Mouse (Mus musculus) neural tube, embryonic 12.5 days (tissue): ENCODE results near the gene Syn3. TPM values are rescaled to one million over a fixed set of nuclear protein-coding genes. Genes with fewer than 3 reads are reported as not detected.
"Not testable (repeated sequence)": the region's sequence is repeated elsewhere in the genome, so short reads cannot be mapped to it uniquely, and the experiment has no call there.

Experiments
- ATAC-seq: fragments of 200-750 bp; cut with Nextera tagmentation; 2 replicates; pipeline ENCODE4 v1.8.0; 2017; ENCODE audit warnings: low read depth, mild to moderate bottlenecking, moderate TSS enrichment, moderate library complexity; ENCODE audit not compliant: low FRiP score
- H3K27ac ChIP-seq: fragments of 300-500 bp; sonication (generic); 2 replicates; pipeline ENCODE4 v1.5.1; 2016
- H3K27me3 ChIP-seq: fragments of 300-500 bp; sonication (generic); replicated peaks from 2 replicates; pipeline ENCODE4 v1.6.1; 2016; ENCODE audit warnings: mild to moderate bottlenecking
- H3K36me3 ChIP-seq: fragments of 300-500 bp; sonication (generic); 2 replicates; pipeline ENCODE4 v1.6.1; 2016; ENCODE audit warnings: mild to moderate bottlenecking
- H3K4me1 ChIP-seq: fragments of 300-500 bp; sonication (generic); 2 replicates; pipeline ENCODE4 v1.6.1; 2016
- H3K4me2 ChIP-seq: fragments of 300-500 bp; sonication (generic); replicated peaks from 2 replicates; pipeline ENCODE4 v1.6.1; 2016; ENCODE audit warnings: mild to moderate bottlenecking
- H3K4me3 ChIP-seq: fragments of 300-500 bp; sonication (generic); 2 replicates; pipeline ENCODE4 v1.5.1; 2016
- H3K9ac ChIP-seq: fragments of 300-500 bp; sonication (generic); 2 replicates; pipeline ENCODE4 v1.6.1; 2016; ENCODE audit warnings: mild to moderate bottlenecking
- H3K9me3 ChIP-seq: fragments of 300-500 bp; sonication (generic); 2 replicates; pipeline ENCODE4 v1.6.1; 2016; ENCODE audit warnings: mild to moderate bottlenecking
- WGBS: fragments of 180-500 bp; shearing (Covaris S2); methylation state at CpG from one replicate; pipeline ENCODE4 v1.1.7; 2016; 5-methylcytosine and 5-hydroxymethylcytosine counted together
- polyA plus RNA-seq: library from polyadenylated mRNA; unstranded; fragments of >200 nt; fragmentation: Nextera tagmentation; extraction: Ambion mirVana; gene quantifications from 2 replicates; pipeline ENCODE4 v1.2.1, GENCODE M21; 2016

Gene Syn3
- polyA plus RNA-seq, 1 experiment from 2014 or later: 7.9 TPM

GRCm38 (mm10) chr10:86134336-86134735 is 364.4 kb downstream of the Syn3 start:
- no peaks in the 10 kb centered on the region for H3K27me3 ChIP-seq
- no peak overlapping the region for H3K27ac ChIP-seq
- no peaks in the 10 kb centered on the region for H3K36me3 ChIP-seq
- H3K9ac ChIP-seq: no peak overlapping the region
- 85% methylated on average over 5 of the region's 5 CpGs for WGBS
- no peaks in the 10 kb centered on the region for H3K9me3 ChIP-seq
- no peak for ATAC-seq
- H3K4me2 ChIP-seq: no peak overlapping the region
- no peaks in the 10 kb centered on the region for H3K4me1 ChIP-seq
- no peak overlapping the region for H3K4me3 ChIP-seq

- Histone ChIP-seq H3K36me3 (no peaks in the 10 kb centered on the region), H3K4me2 (no peak overlapping the region), H3K4me3 (no peak overlapping the region), H3K9me3 (no peaks in the 10 kb centered on the region), H3K4me1 (no peaks in the 10 kb centered on the region), H3K27ac (no peak overlapping the region), H3K27me3 (no peaks in the 10 kb centered on the region), H3K9ac (no peak overlapping the region)
- WGBS: 88% methylated on average over 10 of the region's 10 CpGs
- ATAC-seq: no peak
These were observed 366.2 kb downstream of the Syn3 start for GRCm38 (mm10) chr10:86132420-86132956.

GRCm38 (mm10) chr10:86129046-86129445 is 369.6 kb downstream of the Syn3 start:
- Histone ChIP-seq H3K36me3 (no peaks in the 10 kb centered on the region), H3K9me3 (no peaks in the 10 kb centered on the region), H3K27ac (no peak overlapping the region), H3K4me1 (no peaks in the 10 kb centered on the region), H3K4me3 (no peak overlapping the region), H3K27me3 (no peaks in the 10 kb centered on the region), H3K4me2 (no peak overlapping the region), H3K9ac (no peak overlapping the region)
- ATAC-seq: no peak
- 90% methylated on average over 6 of the region's 6 CpGs for WGBS

- H3K36me3 ChIP-seq: no peaks in the 10 kb centered on the region
- H3K27ac ChIP-seq: no peak overlapping the region
- no peak overlapping the region for H3K4me2 ChIP-seq
- H3K9me3 ChIP-seq: no peaks in the 10 kb centered on the region
- ATAC-seq: no peak
- H3K9ac ChIP-seq: no peak overlapping the region
- 90% methylated on average over 11 of the region's 11 CpGs for WGBS
- H3K27me3 ChIP-seq: no peaks in the 10 kb centered on the region
- H3K4me3 ChIP-seq: no peak overlapping the region
- no peaks in the 10 kb centered on the region for H3K4me1 ChIP-seq
These were observed 372.2 kb downstream of the Syn3 start for GRCm38 (mm10) chr10:86126478-86126877.

GRCm38 (mm10) chr10:86125421-86125820 is 373.3 kb downstream of the Syn3 start:
- no peaks in the 10 kb centered on the region for H3K27me3 ChIP-seq
- no peak for ATAC-seq

GRCm38 (mm10) chr10:86124115-86124514 is 374.6 kb downstream of the Syn3 start:
- Histone ChIP-seq H3K4me3 (no peak overlapping the region), H3K4me1 (no peaks in the 10 kb centered on the region), H3K9ac (no peak overlapping the region), H3K4me2 (no peak overlapping the region), H3K27ac (no peak overlapping the region), H3K9me3 (no peaks in the 10 kb centered on the region), H3K36me3 (no peaks in the 10 kb centered on the region), H3K27me3 (no peaks in the 10 kb centered on the region)
- no peak for ATAC-seq
- 62% methylated on average over 4 of the region's 4 CpGs for WGBS

More at GRCm38 (mm10) chr10:86125421-86125820, 373.3 kb downstream of the Syn3 start:
- Histone ChIP-seq H3K9me3 (no peaks in the 10 kb centered on the region), H3K4me2 (no peak overlapping the region), H3K9ac (no peak overlapping the region), H3K36me3 (no peaks in the 10 kb centered on the region), H3K4me3 (no peak overlapping the region), H3K4me1 (no peaks in the 10 kb centered on the region), H3K27ac (no peak overlapping the region)
- WGBS: 93% methylated on average over 2 of the region's 2 CpGs

- 89% methylated on average over 2 of the region's 2 CpGs for WGBS
- Histone ChIP-seq H3K4me1 (no peaks in the 10 kb centered on the region), H3K4me3 (no peak overlapping the region), H3K27me3 (no peaks in the 10 kb centered on the region), H3K9me3 (no peaks in the 10 kb centered on the region), H3K27ac (no peak overlapping the region), H3K4me2 (no peak overlapping the region), H3K9ac (no peak overlapping the region), H3K36me3 (no peaks in the 10 kb centered on the region)
- ATAC-seq: no peak
These were observed 375.5 kb downstream of the Syn3 start for GRCm38 (mm10) chr10:86123224-86123623.

- not testable (repeated sequence) for H3K4me3 ChIP-seq, H3K27me3 ChIP-seq, ATAC-seq, H3K4me1 ChIP-seq, H3K27ac ChIP-seq, H3K9ac ChIP-seq, H3K4me2 ChIP-seq, H3K9me3 ChIP-seq, H3K36me3 ChIP-seq
- 94% methylated on average over 10 of the region's 10 CpGs for WGBS
These were observed 376.2 kb downstream of the Syn3 start for GRCm38 (mm10) chr10:86122456-86122855.

GRCm38 (mm10) chr10:86116268-86116667 is 382.4 kb downstream of the Syn3 start:
- H3K27ac ChIP-seq: no peak overlapping the region
- WGBS: 74% methylated on average over 2 of the region's 2 CpGs

GRCm38 (mm10) chr10:86114431-86114848 is 384.3 kb downstream of the Syn3 start:
- no peaks in the 10 kb centered on the region for H3K4me1 ChIP-seq
- no peak for ATAC-seq
- WGBS: 18% methylated on average over 5 of the region's 5 CpGs
- H3K4me3 ChIP-seq: no peak overlapping the region
- no peaks in the 10 kb centered on the region for H3K36me3 ChIP-seq
- H3K27me3 ChIP-seq: no peaks in the 10 kb centered on the region
- no peak overlapping the region for H3K4me2 ChIP-seq
- no peaks in the 10 kb centered on the region for H3K9me3 ChIP-seq
- no peak overlapping the region for H3K9ac ChIP-seq
- no peak overlapping the region for H3K27ac ChIP-seq

More at GRCm38 (mm10) chr10:86116268-86116667, 382.4 kb downstream of the Syn3 start:
- Histone ChIP-seq H3K9me3 (no peaks in the 10 kb centered on the region), H3K27me3 (no peaks in the 10 kb centered on the region), H3K4me2 (no peak overlapping the region), H3K4me1 (no peaks in the 10 kb centered on the region), H3K4me3 (no peak overlapping the region), H3K36me3 (no peaks in the 10 kb centered on the region), H3K9ac (no peak overlapping the region)
- ATAC-seq: no peak

- H3K36me3 ChIP-seq: no peaks in the 10 kb centered on the region
- no peak overlapping the region for H3K27ac ChIP-seq
- WGBS: 94% methylated on average over 4 of the region's 4 CpGs
- H3K9ac ChIP-seq: no peak overlapping the region
- no peak for ATAC-seq
- H3K4me2 ChIP-seq: no peak overlapping the region
- H3K4me3 ChIP-seq: no peak overlapping the region
- H3K4me1 ChIP-seq: no peaks in the 10 kb centered on the region
- no peaks in the 10 kb centered on the region for H3K9me3 ChIP-seq
- no peaks in the 10 kb centered on the region for H3K27me3 ChIP-seq
These were observed 389.9 kb downstream of the Syn3 start for GRCm38 (mm10) chr10:86108797-86109196.

- no peaks in the 10 kb centered on the region for H3K9me3 ChIP-seq
- H3K4me2 ChIP-seq: no peak overlapping the region
- no peak overlapping the region for H3K27ac ChIP-seq
- no peak overlapping the region for H3K4me3 ChIP-seq
- no peaks in the 10 kb centered on the region for H3K36me3 ChIP-seq
- ATAC-seq: no peak
- H3K9ac ChIP-seq: no peak overlapping the region
- WGBS: 83% methylated on average over 4 of the region's 4 CpGs
- no peaks in the 10 kb centered on the region for H3K27me3 ChIP-seq
- H3K4me1 ChIP-seq: no peaks in the 10 kb centered on the region
These were observed 391.0 kb downstream of the Syn3 start for GRCm38 (mm10) chr10:86107681-86108080.

- H3K9me3 ChIP-seq: no peaks in the 10 kb centered on the region
- no peak overlapping the region for H3K9ac ChIP-seq
- H3K4me3 ChIP-seq: no peak overlapping the region
- ATAC-seq: no peak
- no peak overlapping the region for H3K27ac ChIP-seq
- no peaks in the 10 kb centered on the region for H3K4me1 ChIP-seq
- H3K4me2 ChIP-seq: no peak overlapping the region
- H3K27me3 ChIP-seq: no peaks in the 10 kb centered on the region
- no peaks in the 10 kb centered on the region for H3K36me3 ChIP-seq
These were observed 394.7 kb downstream of the Syn3 start for GRCm38 (mm10) chr10:86103976-86104375.
